Mouse (Mus musculus) CH12.LX (cell line): Measurements from ENCODE around the gene March6.

Source experiments
- CTCF ChIP-seq, 2 experiments: IDR thresholded peaks in 1 of 2; conservative IDR thresholded peaks in 1 of 2; 2 replicates each; pipeline ENCODE4 v1.5.1; 2011 to 2012; ENCODE audit warnings: low read depth in 2 of 2, low read length in 2 of 2, improper control_type of control experiment in 1 of 2, inconsistent platforms in 1 of 2, mild to moderate bottlenecking in 1 of 2, moderate library complexity in 1 of 2
- EP300 ChIP-seq: IDR thresholded peaks from 2 replicates; pipeline ENCODE4 v1.6.1; 2011; ENCODE audit warnings: low read length, improper control_type of control experiment
- MAX ChIP-seq: IDR thresholded peaks from 2 replicates; pipeline ENCODE4 v1.6.1; 2011; ENCODE audit warnings: low read length, improper control_type of control experiment
- MYC ChIP-seq: IDR thresholded peaks from 2 replicates; pipeline ENCODE4 v1.6.1; 2011; ENCODE audit warnings: low read depth, mild to moderate bottlenecking, improper control_type of control experiment, low read length
- NELFE ChIP-seq: IDR thresholded peaks from 2 replicates; pipeline ENCODE4 v1.6.1; 2011; ENCODE audit warnings: low read depth, low read length, improper control_type of control experiment
- USF1 ChIP-seq: IDR thresholded peaks from 2 replicates; pipeline ENCODE4 v1.6.1; 2014; ENCODE audit warnings: low read depth, mild to moderate bottlenecking, inconsistent platforms, low read length, improper control_type of control experiment

DNA sequence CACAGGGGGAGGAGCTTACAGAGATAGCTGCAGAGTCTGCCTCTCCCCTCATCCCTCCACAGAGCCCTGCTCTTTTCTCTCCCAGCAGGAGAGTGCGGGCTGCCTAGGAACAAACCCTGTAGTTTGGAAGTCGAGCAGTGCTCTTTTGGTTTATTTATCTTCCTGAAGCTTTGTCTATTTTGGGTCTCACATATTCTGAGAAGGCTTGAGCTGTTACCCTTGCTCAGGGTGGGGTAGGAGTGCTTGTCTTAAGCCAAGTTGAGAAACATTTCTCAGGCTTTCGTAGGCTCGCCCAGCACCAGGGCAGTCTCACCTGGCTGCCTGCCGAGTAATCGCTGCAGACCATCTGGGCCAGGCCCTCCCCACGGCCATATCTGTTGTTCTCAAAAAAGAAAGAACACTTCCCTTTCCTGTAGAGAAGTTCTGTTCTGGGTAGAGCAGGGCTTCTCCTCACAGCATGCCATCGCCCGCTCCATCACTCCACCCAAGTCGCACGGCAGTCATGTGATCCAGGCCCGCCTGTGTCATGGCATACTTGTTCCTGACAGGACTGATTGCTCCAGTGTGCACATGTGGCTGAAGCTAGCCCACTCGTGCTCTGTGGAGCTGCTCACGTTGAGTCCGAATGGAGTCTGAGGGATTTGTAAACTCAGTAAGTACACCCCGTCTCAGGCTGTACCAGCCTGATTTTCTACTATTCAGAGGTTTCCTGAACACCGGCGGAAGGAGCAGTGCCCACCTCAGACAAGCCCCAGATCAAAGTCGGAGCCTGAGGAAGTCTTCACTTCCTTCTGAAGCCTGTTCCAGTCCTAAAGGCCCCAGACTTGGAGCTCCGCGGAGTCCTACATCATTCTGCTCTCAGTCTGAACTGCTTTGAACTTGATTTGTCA lies 112.8 kb downstream of the March6 start:
- TF ChIP-seq USF1 (no peak), CTCF (conservative IDR thresholded peaks at IDR 0.05 in 1 of 2, IDR thresholded peaks at IDR 0.05 in 1 of 2; ENCODE audit: low read depth in 2 of 2, low read length in 2 of 2) (no peak), EP300 (no peak), NELFE (no peak), MAX (no peak), MYC (no peak)
